Mouse (Mus musculus) heart, embryonic 12.5 days (tissue): Measurements from ENCODE around the gene BB287469. TPM values are rescaled to one million over a fixed set of nuclear protein-coding genes. Genes with fewer than 3 reads are reported as not detected.
"Not testable (repeated sequence)": the region's sequence is repeated elsewhere in the genome, so short reads cannot be mapped to it uniquely, and the experiment has no call there.

ENCODE experiments used
- ATAC-seq: fragments of 200-750 bp; cut with Nextera tagmentation; 2 replicates; pipeline ENCODE4 v1.8.0; 2017; ENCODE audit warnings: moderate TSS enrichment, moderate library complexity; ENCODE audit not compliant: insufficient number of reproducible peaks, low FRiP score
- H3K27ac ChIP-seq: fragments of 300-500 bp; sonication (generic); 2 replicates; pipeline ENCODE4 v1.5.1; 2016; ENCODE audit warnings: mild to moderate bottlenecking, moderate library complexity; ENCODE audit not compliant: poor library complexity, severe bottlenecking
- H3K27me3 ChIP-seq: fragments of 300-500 bp; sonication (generic); replicated peaks from 2 replicates; pipeline ENCODE4 v1.6.1; 2016; ENCODE audit warnings: mild to moderate bottlenecking, moderate library complexity
- H3K36me3 ChIP-seq: fragments of 300-500 bp; sonication (generic); 2 replicates; pipeline ENCODE4 v1.6.1; 2016; ENCODE audit warnings: mild to moderate bottlenecking, moderate library complexity
- H3K4me1 ChIP-seq: fragments of 300-500 bp; sonication (generic); replicated peaks from 2 replicates; pipeline ENCODE4 v1.6.1; 2016; ENCODE audit warnings: mild to moderate bottlenecking
- H3K4me2 ChIP-seq: fragments of 300-500 bp; sonication (generic); 2 replicates; pipeline ENCODE4 v1.6.1; 2016; ENCODE audit warnings: mild to moderate bottlenecking, moderate library complexity
- H3K4me3 ChIP-seq: fragments of 300-500 bp; sonication (generic); 2 replicates; pipeline ENCODE4 v1.5.1; 2016; ENCODE audit warnings: mild to moderate bottlenecking
- H3K9ac ChIP-seq: fragments of 300-500 bp; sonication (generic); 2 replicates; pipeline ENCODE4 v1.6.1; 2016; ENCODE audit warnings: mild to moderate bottlenecking, moderate library complexity
- H3K9me3 ChIP-seq: fragments of 300-500 bp; sonication (generic); replicated peaks from 2 replicates; pipeline ENCODE4 v1.6.1; 2016; ENCODE audit warnings: mild to moderate bottlenecking, moderate library complexity
- WGBS: fragments of 180-500 bp; shearing (Covaris S2); methylation state at CpG from one replicate; pipeline ENCODE4 v1.1.7; 2016; 5-methylcytosine and 5-hydroxymethylcytosine counted together
- polyA plus RNA-seq: library from polyadenylated mRNA; unstranded; fragments of >200 nt; fragmentation: Nextera tagmentation; extraction: Ambion mirVana; gene quantifications from 2 replicates; pipeline ENCODE4 v1.2.1, GENCODE M21; 2016

Gene BB287469
- polyA plus RNA-seq, result not detected in 2 replicates

GRCm38 (mm10) chr12:87816277-87816676, at the start of gene BB287469:
TSS of gene BB287469 (plus strand) at chr12:87816577.
- WGBS, result 89% methylated on average over 6 of the region's 6 CpGs

DNA sequence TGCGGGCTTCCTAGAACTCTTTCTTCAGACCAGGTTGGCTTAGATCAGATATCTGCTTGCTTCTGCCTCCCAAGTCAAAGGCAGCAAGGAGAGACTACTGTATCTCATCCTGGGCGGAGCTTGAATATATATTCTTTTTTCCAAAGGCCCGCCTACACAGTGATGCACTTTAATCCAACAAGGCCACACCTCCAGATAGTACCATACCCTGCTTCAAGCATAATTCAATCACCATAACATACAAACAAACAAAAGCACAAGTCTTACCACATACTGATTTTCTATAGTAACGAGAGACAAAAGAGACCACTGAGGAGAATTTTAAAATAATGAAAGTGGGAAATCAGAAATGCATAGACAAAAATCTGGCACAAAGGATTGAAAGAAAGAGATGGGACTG, 40.7 kb upstream of the BB287469 start, which contains the start of gene Gm21319:
Gene Gm21319 (minus strand): TSS at position 101 of the 400 bp plus-strand sequence.
- H3K4me1 ChIP-seq, H3K27ac ChIP-seq, H3K9me3 ChIP-seq, H3K27me3 ChIP-seq, H3K4me2 ChIP-seq, H3K36me3 ChIP-seq, H3K9ac ChIP-seq, ATAC-seq, H3K4me3 ChIP-seq: not testable (repeated sequence)
- WGBS, result 76% methylated on average over 4 of the region's 4 CpGs

More at GRCm38 (mm10) chr12:87816277-87816676, at the start of gene BB287469:
- H3K9me3 ChIP-seq, H3K9ac ChIP-seq, H3K36me3 ChIP-seq, H3K4me3 ChIP-seq, H3K4me1 ChIP-seq, H3K4me2 ChIP-seq, H3K27ac ChIP-seq, H3K27me3 ChIP-seq, ATAC-seq: not testable (repeated sequence)

- not testable (repeated sequence) for H3K9me3 ChIP-seq, H3K4me3 ChIP-seq, H3K9ac ChIP-seq, H3K36me3 ChIP-seq, H3K27ac ChIP-seq, H3K4me1 ChIP-seq, H3K27me3 ChIP-seq, ATAC-seq, H3K4me2 ChIP-seq
- WGBS, result 83% methylated on average over 1 of the region's 1 CpGs
Measured at GRCm38 (mm10) chr12:87795212-87795611, 21.2 kb upstream of the BB287469 start, which contains the start of gene Gm21936. TSS of gene Gm21936 (plus strand) at chr12:87795512.

DNA sequence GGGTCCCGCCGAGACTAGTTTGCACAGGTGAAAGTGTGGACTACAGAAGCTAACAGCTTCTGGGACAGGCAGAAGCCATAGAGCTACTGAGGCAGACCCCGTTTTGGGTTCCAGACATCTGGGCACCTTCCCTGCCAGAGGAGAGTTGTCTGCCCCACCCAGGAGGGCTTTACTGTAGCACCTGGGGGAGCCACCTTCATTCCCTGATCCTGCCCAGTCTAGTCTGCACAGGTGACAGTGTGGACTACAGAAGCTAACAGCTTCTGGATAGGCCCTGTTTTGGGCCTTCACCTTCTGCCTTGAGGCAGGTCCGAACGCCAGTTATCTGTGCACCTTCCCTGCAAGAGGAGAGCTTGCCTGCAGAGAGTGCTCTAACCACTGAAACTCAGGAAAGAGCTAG, 18.4 kb upstream of the BB287469 start:
- not testable (repeated sequence) for H3K4me2 ChIP-seq, H3K4me1 ChIP-seq, ATAC-seq, H3K4me3 ChIP-seq, H3K27ac ChIP-seq, H3K9me3 ChIP-seq, H3K9ac ChIP-seq, H3K27me3 ChIP-seq, H3K36me3 ChIP-seq
- 82% methylated on average over 5 of the region's 5 CpGs for WGBS

- H3K36me3 ChIP-seq, H3K9me3 ChIP-seq, H3K27ac ChIP-seq, ATAC-seq, H3K4me2 ChIP-seq, H3K27me3 ChIP-seq, H3K4me3 ChIP-seq, H3K4me1 ChIP-seq, H3K9ac ChIP-seq: not testable (repeated sequence)
- 71% methylated on average over 2 of the region's 2 CpGs for WGBS
Measured at GRCm38 (mm10) chr12:87842239-87842638, 25.9 kb downstream of the BB287469 start, which contains the start of gene Gm2001. TSS of gene Gm2001 (minus strand) at chr12:87842339.

- no CpG with 5 or more reads among the region's 2 CpGs for WGBS
- not testable (repeated sequence) for ATAC-seq
Measured at GRCm38 (mm10) chr12:87850657-87851056, 34.3 kb downstream of the BB287469 start.

DNA sequence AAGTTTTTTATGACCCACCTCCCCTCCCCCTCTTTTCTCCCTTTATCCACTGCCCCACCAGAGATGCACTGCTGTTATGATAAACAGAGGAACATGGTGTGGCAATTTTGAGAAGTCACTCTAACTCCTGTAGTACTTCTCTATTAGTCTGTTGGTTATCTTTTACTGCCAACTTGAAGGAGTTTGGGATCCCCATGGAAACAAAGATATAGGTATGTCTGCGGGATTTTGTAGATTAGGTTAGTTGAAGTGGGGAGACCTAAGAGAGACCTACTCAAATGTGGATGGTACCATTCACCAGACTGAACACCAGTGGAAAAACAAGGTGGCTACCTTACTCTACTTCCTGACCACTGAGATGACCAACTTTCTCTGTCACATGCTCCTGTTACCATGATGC, 39.7 kb downstream of the BB287469 start:
- 67% methylated on average over 1 of the region's 1 CpGs for WGBS
- ATAC-seq, H3K27me3 ChIP-seq, H3K4me3 ChIP-seq, H3K4me1 ChIP-seq, H3K9ac ChIP-seq, H3K27ac ChIP-seq, H3K9me3 ChIP-seq, H3K4me2 ChIP-seq, H3K36me3 ChIP-seq: not testable (repeated sequence)

More at GRCm38 (mm10) chr12:87850657-87851056, 34.3 kb downstream of the BB287469 start:
- H3K36me3 ChIP-seq, H3K27me3 ChIP-seq, H3K27ac ChIP-seq, H3K4me2 ChIP-seq, H3K9me3 ChIP-seq, H3K4me1 ChIP-seq, H3K9ac ChIP-seq, H3K4me3 ChIP-seq: not testable (repeated sequence)

DNA sequence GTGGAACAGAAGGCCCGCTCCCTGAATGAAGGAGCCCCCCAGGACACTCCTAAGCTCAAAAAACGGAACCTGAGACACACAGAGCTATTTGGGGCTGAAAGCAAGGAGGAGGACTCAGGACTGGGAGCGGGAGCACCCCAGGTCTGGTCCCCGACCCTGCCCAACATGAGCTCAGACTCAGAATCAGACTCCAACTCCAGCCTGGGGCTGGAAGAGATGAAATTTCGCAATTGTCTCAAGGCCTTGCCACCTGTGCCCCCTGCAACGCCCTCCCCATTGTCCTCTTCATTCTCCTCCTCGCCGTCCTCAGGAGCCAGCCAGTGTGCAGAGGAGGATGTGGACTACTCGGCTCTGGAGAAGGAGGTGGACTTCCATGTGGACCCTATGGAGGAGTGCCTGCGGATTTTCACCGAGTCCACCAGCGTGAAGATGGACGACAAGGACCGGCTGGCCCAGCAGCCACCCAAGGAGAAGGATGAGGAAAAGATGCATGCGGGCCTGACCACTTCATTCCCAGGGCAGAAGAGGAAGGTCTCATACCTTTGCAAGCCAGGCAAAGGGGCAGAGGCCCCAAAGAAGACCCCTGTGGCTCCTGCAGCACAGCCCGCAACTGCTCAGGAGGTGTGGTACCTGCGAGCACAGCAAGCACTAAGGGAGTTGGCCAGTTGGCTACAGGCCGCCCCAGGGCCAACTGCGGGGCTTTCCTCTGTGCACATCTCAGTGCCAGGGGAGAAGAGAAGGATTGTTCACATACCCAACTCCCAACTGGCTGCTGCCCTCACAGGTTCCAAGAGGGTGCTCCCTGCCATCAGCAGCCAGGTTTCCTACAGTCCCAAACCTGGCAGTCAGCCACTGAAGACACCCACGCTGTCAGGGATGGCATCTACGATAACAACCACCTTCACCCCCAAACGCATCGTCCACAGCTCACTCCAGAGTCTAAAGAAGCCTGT, 45.6 kb downstream of the BB287469 start:
- 78% methylated on average over 23 of the region's 23 CpGs for WGBS
- ATAC-seq, H3K36me3 ChIP-seq: not testable (repeated sequence)

DNA sequence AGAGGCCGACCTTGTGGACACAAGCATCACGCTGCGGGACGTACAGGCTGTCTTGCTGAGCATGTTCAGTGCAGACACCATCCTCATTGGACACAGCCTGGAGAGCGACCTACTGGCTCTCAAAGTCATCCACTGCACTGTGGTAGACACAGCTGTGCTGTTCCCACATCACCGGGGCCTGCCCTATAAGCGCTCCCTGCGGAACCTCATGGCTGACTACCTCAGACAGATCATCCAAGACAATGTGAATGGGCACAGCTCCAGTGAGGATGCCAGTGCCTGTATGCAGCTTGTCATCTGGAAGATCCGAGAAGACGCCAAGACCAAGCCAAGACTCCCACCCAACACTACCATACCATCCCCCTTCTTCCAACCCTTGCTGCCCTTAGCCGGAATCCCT, 47.3 kb downstream of the BB287469 start:
- not testable (repeated sequence) for H3K4me2 ChIP-seq, ATAC-seq, H3K4me1 ChIP-seq, H3K9ac ChIP-seq, H3K36me3 ChIP-seq, H3K27ac ChIP-seq, H3K4me3 ChIP-seq, H3K9me3 ChIP-seq, H3K27me3 ChIP-seq
- WGBS, result 89% methylated on average over 10 of the region's 11 CpGs

More for the DNA sequence above, 45.6 kb downstream of the BB287469 start:
- not testable (repeated sequence) for H3K4me3 ChIP-seq, H3K9ac ChIP-seq, H3K4me2 ChIP-seq, H3K4me1 ChIP-seq, H3K27ac ChIP-seq, H3K27me3 ChIP-seq, H3K9me3 ChIP-seq

DNA sequence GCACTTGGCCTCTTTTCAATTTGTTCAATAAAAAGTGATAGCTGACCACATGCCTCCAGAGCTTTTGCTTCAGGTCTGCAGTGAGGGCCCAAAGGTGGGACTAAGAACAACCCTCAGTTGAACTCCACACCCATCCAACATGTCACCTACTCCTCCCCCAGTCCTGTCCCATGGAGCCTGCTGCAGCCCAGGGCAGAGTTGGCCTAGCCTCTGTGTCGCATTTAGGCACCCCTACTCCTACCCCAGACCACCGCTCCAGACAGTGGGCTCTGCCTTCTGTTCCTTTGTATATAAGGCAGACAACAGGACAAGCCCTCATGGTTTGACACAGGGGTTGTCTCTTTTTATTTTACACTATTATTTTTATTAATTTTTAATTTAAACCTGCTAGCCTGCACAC, 47.7 kb downstream of the BB287469 start:
- H3K9ac ChIP-seq, H3K27ac ChIP-seq, ATAC-seq, H3K4me2 ChIP-seq, H3K9me3 ChIP-seq, H3K36me3 ChIP-seq, H3K27me3 ChIP-seq, H3K4me3 ChIP-seq, H3K4me1 ChIP-seq: not testable (repeated sequence)
- WGBS, result 71% methylated on average over 2 of the region's 2 CpGs
